Mouse (Mus musculus) hindbrain, embryonic 12.5 days (tissue): ENCODE measurements around the gene Ppia. TPM values are rescaled to one million over a fixed set of nuclear protein-coding genes. Genes with fewer than 3 reads are reported as not detected.
"Not testable (repeated sequence)": the region's sequence is repeated elsewhere in the genome, so short reads cannot be mapped to it uniquely, and the experiment has no call there.

Experiments
- ATAC-seq: fragments of 200-750 bp; cut with Nextera tagmentation; 2 replicates; pipeline ENCODE4 v1.8.0; 2017; ENCODE audit warnings: moderate TSS enrichment; ENCODE audit not compliant: low FRiP score
- H3K27ac ChIP-seq: fragments of 300-500 bp; sonication (generic); 2 replicates; pipeline ENCODE4 v1.5.1; 2016; ENCODE audit warnings: mild to moderate bottlenecking
- H3K27me3 ChIP-seq: fragments of 300-500 bp; sonication (generic); 2 replicates; pipeline ENCODE4 v1.6.1; 2016; ENCODE audit warnings: mild to moderate bottlenecking
- H3K36me3 ChIP-seq: fragments of 300-500 bp; sonication (generic); 2 replicates; pipeline ENCODE4 v1.6.1; 2016; ENCODE audit warnings: mild to moderate bottlenecking
- H3K4me1 ChIP-seq: fragments of 300-500 bp; sonication (generic); 2 replicates; pipeline ENCODE4 v1.6.1; 2016
- H3K4me2 ChIP-seq: fragments of 300-500 bp; sonication (generic); replicated peaks from 2 replicates; pipeline ENCODE4 v1.6.1; 2016; ENCODE audit warnings: mild to moderate bottlenecking
- H3K4me3 ChIP-seq: fragments of 300-500 bp; sonication (generic); 2 replicates; pipeline ENCODE4 v1.5.1; 2016; ENCODE audit warnings: mild to moderate bottlenecking
- H3K9ac ChIP-seq: fragments of 300-500 bp; sonication (generic); 2 replicates; pipeline ENCODE4 v1.6.1; 2016; ENCODE audit warnings: mild to moderate bottlenecking, moderate library complexity
- H3K9me3 ChIP-seq: fragments of 300-500 bp; sonication (generic); replicated peaks from 2 replicates; pipeline ENCODE4 v1.6.1; 2016; ENCODE audit warnings: mild to moderate bottlenecking
- WGBS: fragments of 180-500 bp; shearing (Covaris S2); methylation state at CpG from one replicate; pipeline ENCODE4 v1.1.7; 2016; 5-methylcytosine and 5-hydroxymethylcytosine counted together
- microRNA-seq: library from miRNA; unstranded; fragments of <30 nt; microRNA quantifications from one replicate; pipeline ENCODE4, GENCODE M21; 2017
- polyA plus RNA-seq: library from polyadenylated mRNA; unstranded; fragments of >200 nt; fragmentation: Nextera tagmentation; extraction: Ambion mirVana; gene quantifications from 2 replicates; pipeline ENCODE4 v1.2.1, GENCODE M21; 2016

The Ppia gene
- polyA plus RNA-seq, 1 experiment from 2014 or later, result 4,164 TPM

GRCm38 (mm10) chr11:6445951-6446350 lies 30.7 kb downstream of the Ppia start:
- Histone ChIP-seq H3K4me2 (no peak overlapping the region), H3K27ac (no peak overlapping the region), H3K36me3 (0 out of 2 replicates have a peak, but pooled peaks cover 3% of the 10 kb centered on the region), H3K9ac (no peak overlapping the region), H3K27me3 (no peaks in the 10 kb centered on the region), H3K4me1 (peaks cover 7% of the 10 kb centered on the region), H3K9me3 (no peaks in the 10 kb centered on the region), H3K4me3 (no peak overlapping the region)
- no peak for ATAC-seq
- 91% methylated on average over 7 of the region's 7 CpGs for WGBS

- H3K36me3 ChIP-seq, result no peaks in the 10 kb centered on the region
- no peak overlapping the region for H3K4me3 ChIP-seq
- no peak overlapping the region for H3K9ac ChIP-seq
- H3K4me2 ChIP-seq, result no peak overlapping the region
- peaks cover 7% of the 10 kb centered on the region for H3K4me1 ChIP-seq
- H3K27ac ChIP-seq, result no peak overlapping the region
- no peaks in the 10 kb centered on the region for H3K27me3 ChIP-seq
- H3K9me3 ChIP-seq, result no peaks in the 10 kb centered on the region
- 91% methylated on average over 4 of the region's 4 CpGs for WGBS
- no peak for ATAC-seq
Observed at GRCm38 (mm10) chr11:6447493-6447892, 32.2 kb downstream of the Ppia start.

DNA sequence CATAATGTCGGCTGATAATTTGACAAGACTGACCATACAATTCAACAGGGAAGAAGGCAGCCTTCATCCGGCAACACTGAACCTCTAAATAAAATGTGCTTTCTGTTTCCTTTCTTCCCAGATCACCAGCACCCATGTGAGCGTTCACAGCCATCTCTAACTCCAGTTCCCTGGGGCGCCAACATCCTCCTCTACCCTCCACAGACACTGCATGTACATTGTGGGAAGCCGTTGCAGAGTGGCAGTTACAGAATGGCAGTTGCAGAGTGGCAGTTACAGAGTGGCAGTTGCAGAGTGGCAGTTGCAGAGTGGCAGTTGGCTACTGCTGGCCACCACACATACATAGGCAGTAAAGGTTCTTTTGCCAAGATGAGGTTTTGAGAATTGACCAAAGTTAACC lies 32.9 kb downstream of the Ppia start:
- H3K4me2 ChIP-seq, ATAC-seq, H3K9me3 ChIP-seq, H3K4me1 ChIP-seq, H3K27me3 ChIP-seq, H3K4me3 ChIP-seq, H3K27ac ChIP-seq, H3K36me3 ChIP-seq, H3K9ac ChIP-seq: not testable (repeated sequence)
- WGBS, result 95% methylated on average over 5 of the region's 5 CpGs

GRCm38 (mm10) chr11:6456083-6456482 lies 40.8 kb downstream of the Ppia start:
- Histone ChIP-seq H3K36me3 (no peaks in the 10 kb centered on the region), H3K9me3 (0 out of 2 replicates have a peak, but pooled peaks cover 2% of the 10 kb centered on the region), H3K4me1 (no peaks in the 10 kb centered on the region), H3K27ac (no peak overlapping the region), H3K27me3 (no peaks in the 10 kb centered on the region), H3K4me2 (no peak overlapping the region), H3K9ac (no peak overlapping the region), H3K4me3 (no peak overlapping the region)
- WGBS, result 80% methylated on average over 6 of the region's 6 CpGs
- no peak for ATAC-seq

GRCm38 (mm10) chr11:6463159-6463837 lies 48.1 kb downstream of the Ppia start:
- no peak overlapping the region for H3K27ac ChIP-seq
- 0 out of 2 replicates have a peak, but pooled peaks cover 2% of the 10 kb centered on the region for H3K9me3 ChIP-seq
- H3K4me2 ChIP-seq, result no peak overlapping the region
- no peak overlapping the region for H3K4me3 ChIP-seq
- no peak for ATAC-seq
- H3K27me3 ChIP-seq, result no peaks in the 10 kb centered on the region
- H3K36me3 ChIP-seq, result peaks cover 19% of the 10 kb centered on the region
- H3K9ac ChIP-seq, result no peak overlapping the region
- no peaks in the 10 kb centered on the region for H3K4me1 ChIP-seq
- 91% methylated on average over 6 of the region's 6 CpGs for WGBS

- Histone ChIP-seq H3K27ac (no peak overlapping the region), H3K9me3 (no peaks in the 10 kb centered on the region), H3K27me3 (no peaks in the 10 kb centered on the region), H3K36me3 (peaks cover 19% of the 10 kb centered on the region), H3K4me2 (no peak overlapping the region), H3K4me1 (peaks cover 5% of the 10 kb centered on the region), H3K4me3 (no peak overlapping the region), H3K9ac (no peak overlapping the region)
- 27% methylated on average over 4 of the region's 4 CpGs for WGBS
- peak; percentile 68; the same call in 1 of the 2 replicates for ATAC-seq
Observed at GRCm38 (mm10) chr11:6465122-6465521, 49.9 kb downstream of the Ppia start.

GRCm38 (mm10) chr11:6468541-6468940 lies 53.3 kb downstream of the Ppia start:
- Histone ChIP-seq H3K9me3 (no peaks in the 10 kb centered on the region), H3K4me1 (peaks cover 32% of the 10 kb centered on the region), H3K27ac (no peak overlapping the region), H3K27me3 (no peaks in the 10 kb centered on the region), H3K9ac (no peak overlapping the region), H3K4me3 (no peak overlapping the region), H3K36me3 (peaks cover 19% of the 10 kb centered on the region), H3K4me2 (no peak overlapping the region)
- 90% methylated on average over 2 of the region's 2 CpGs for WGBS
- no peak for ATAC-seq

Small RNA genes lying within 50 kb of the gene (microRNA-seq; reads per million reads assigned to microRNA genes)
- gene Mir7651, result 2.2 reads per million

Other genes starting within 250 kb of the Ppia start
- 0.40 and 0.41 TPM in 2 replicates for gene A730071L15Rik, start 215.4 kb upstream of the Ppia start, polyA plus RNA-seq
- 57.7 and 58.6 TPM in 2 replicates for gene Nudcd3, start 215.0 kb upstream of the Ppia start, polyA plus RNA-seq
- gene Npc1l1, start 185.3 kb upstream of the Ppia start, polyA plus RNA-seq, result 0.05 TPM in 1 of 2 replicates, not detected in the other
- 80.5 and 83.0 TPM in 2 replicates for gene Ddx56, start 147.7 kb upstream of the Ppia start, polyA plus RNA-seq
- gene Tmed4, start 140.6 kb upstream of the Ppia start, polyA plus RNA-seq, result 140 and 144 TPM in 2 replicates
- gene Ogdh, start 123.8 kb upstream of the Ppia start, polyA plus RNA-seq, result 100 and 101 TPM in 2 replicates
- 21.5 and 22.4 TPM in 2 replicates for gene Zmiz2, start 26.4 kb upstream of the Ppia start, polyA plus RNA-seq
- 520 and 591 TPM in 2 replicates for gene H2afv, start 29.0 kb downstream of the Ppia start, polyA plus RNA-seq
- 17.2 and 18.3 TPM in 2 replicates for gene Purb, start 60.5 kb downstream of the Ppia start, polyA plus RNA-seq
- gene Myo1g, start 105.5 kb downstream of the Ppia start, polyA plus RNA-seq, result 0.50 and 0.70 TPM in 2 replicates
- gene Ccm2, start 131.4 kb downstream of the Ppia start, polyA plus RNA-seq, result 89.5 and 95.8 TPM in 2 replicates
- 85.6 and 86.3 TPM in 2 replicates for gene Nacad, start 190.6 kb downstream of the Ppia start, polyA plus RNA-seq
- gene Tbrg4, start 210.6 kb downstream of the Ppia start, polyA plus RNA-seq, result 36.5 and 37.3 TPM in 2 replicates
- gene Wap, start 223.2 kb downstream of the Ppia start, polyA plus RNA-seq, result not detected in 2 replicates
- gene Ramp3, start 243.1 kb downstream of the Ppia start, polyA plus RNA-seq, result 5.7 and 9.6 TPM in 2 replicates